Mouse (Mus musculus) ES-Bruce4 (cell line): Measurements from ENCODE around the gene Ucp2. TPM values are rescaled to one million over a fixed set of nuclear protein-coding genes. Genes with fewer than 3 reads are reported as not detected.

ENCODE experiments used
- H3K27ac ChIP-seq: 2 replicates; pipeline ENCODE4 v1.5.1; 2012; ENCODE audit warnings: low read length, inconsistent platforms; ENCODE audit not compliant: insufficient read depth
- H3K27me3 ChIP-seq: 2 replicates; pipeline ENCODE4 v1.6.1; 2012; ENCODE audit warnings: mild to moderate bottlenecking, low read length, inconsistent platforms; ENCODE audit not compliant: control insufficient read depth, poor library complexity, insufficient read depth, severe bottlenecking
- H3K36me3 ChIP-seq: 2 replicates; pipeline ENCODE4 v1.6.1; 2012; ENCODE audit warnings: inconsistent platforms, mild to moderate bottlenecking, low read length, moderate library complexity; ENCODE audit not compliant: control insufficient read depth, poor library complexity, insufficient read depth, severe bottlenecking
- H3K4me1 ChIP-seq: one replicate; pipeline ENCODE4 v1.8.1; 2011; ENCODE audit warnings: low read length; ENCODE audit not compliant: control insufficient read depth, insufficient read depth
- H3K4me3 ChIP-seq: 2 replicates; pipeline ENCODE4 v1.5.1; 2011; ENCODE audit warnings: low read depth, mild to moderate bottlenecking, low read length
- H3K9ac ChIP-seq: 2 replicates; pipeline ENCODE4 v1.6.1; 2012; ENCODE audit warnings: low read depth, mild to moderate bottlenecking, inconsistent platforms; ENCODE audit not compliant: poor library complexity, severe bottlenecking
- H3K9me3 ChIP-seq: replicated peaks from 2 replicates; pipeline ENCODE4 v1.6.1; 2012; ENCODE audit warnings: mild to moderate bottlenecking, low read length, inconsistent platforms; ENCODE audit not compliant: control insufficient read depth, poor library complexity, insufficient read depth, severe bottlenecking
- CTCF ChIP-seq: IDR thresholded peaks from one replicate; pipeline ENCODE4 v1.8.1; 2011; ENCODE audit warnings: low read depth, low read length
- EP300 ChIP-seq: IDR thresholded peaks from 2 replicates; pipeline ENCODE4 v1.6.1; 2011; ENCODE audit warnings: low read depth, low read length; ENCODE audit not compliant: insufficient read depth
- POLR2A ChIP-seq: IDR thresholded peaks from one replicate; pipeline ENCODE4 v1.8.1; 2011; ENCODE audit warnings: low read length; ENCODE audit not compliant: insufficient read depth
- polyA plus RNA-seq: library from polyadenylated mRNA; stranded (reverse); fragments of >200 nt; gene quantifications from 2 replicates; pipeline ENCODE4 v1.2.4, GENCODE M21; 2011; ENCODE audit warnings: low read depth; ENCODE audit not compliant: missing spikeins, insufficient read depth, insufficient read length

Ucp2 gene
- polyA plus RNA-seq, 1 experiment: 162 TPM

DNA sequence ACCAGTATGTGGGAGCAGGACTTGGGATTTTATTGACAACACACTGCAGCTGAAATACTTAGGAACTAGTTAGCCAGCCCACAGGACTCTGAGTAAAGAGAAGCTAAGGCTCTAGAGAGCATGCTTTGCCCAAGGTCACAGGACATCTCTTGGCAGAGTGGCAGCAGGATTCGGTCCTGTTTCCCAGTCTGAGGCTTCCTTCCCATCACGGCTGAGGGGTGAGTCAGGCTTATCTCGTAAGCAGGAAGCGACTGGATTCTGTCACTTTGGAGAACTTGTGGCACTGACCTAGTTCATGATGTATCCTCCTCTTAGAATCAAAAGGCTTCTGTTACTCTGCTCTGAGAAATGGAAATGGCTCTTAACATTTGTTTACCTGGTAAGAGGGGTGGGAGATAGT, 54.5 kb downstream of the Ucp2 start:
- no peak for TF ChIP-seq CTCF
- no peak for TF ChIP-seq EP300
- Histone ChIP-seq H3K9me3 (no peaks in the 10 kb centered on the region), H3K27ac (no peak overlapping the region), H3K9ac (no peak overlapping the region), H3K36me3 (no peaks in the 10 kb centered on the region), H3K4me1 (no peaks in the 10 kb centered on the region), H3K27me3 (no peaks in the 10 kb centered on the region), H3K4me3 (no peak overlapping the region)

DNA sequence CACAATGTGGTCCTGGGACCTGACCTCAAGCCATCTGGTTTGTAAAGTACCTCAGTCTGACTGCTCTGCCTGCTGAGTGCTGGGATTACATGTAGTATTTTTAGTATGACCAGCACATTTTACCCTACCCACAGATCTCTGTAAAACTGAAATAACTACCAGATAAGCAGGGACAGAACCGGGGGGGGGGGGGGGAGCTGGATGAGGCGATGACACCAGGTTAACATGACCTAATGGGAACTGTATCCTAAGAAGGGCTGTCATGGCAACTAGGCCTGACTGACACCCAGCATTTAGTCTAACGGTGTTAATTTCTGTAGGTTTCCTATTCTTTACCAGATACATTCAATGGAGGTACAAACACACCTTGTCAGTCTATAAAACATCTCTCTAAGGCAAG, 56.7 kb downstream of the Ucp2 start:
- H3K36me3 ChIP-seq: no peaks in the 10 kb centered on the region
- H3K27me3 ChIP-seq: no peaks in the 10 kb centered on the region
- H3K4me3 ChIP-seq: no peak overlapping the region
- H3K4me1 ChIP-seq: no peaks in the 10 kb centered on the region
- TF ChIP-seq EP300: no peak
- TF ChIP-seq POLR2A: no peak
- TF ChIP-seq CTCF: no peak
- no peak overlapping the region for H3K27ac ChIP-seq
- H3K9me3 ChIP-seq: no peaks in the 10 kb centered on the region
- no peak overlapping the region for H3K9ac ChIP-seq

GRCm38 (mm10) chr7:100550338-100551007, 57.3 kb downstream of the Ucp2 start:
- TF ChIP-seq CTCF: no peak
- TF ChIP-seq EP300: no peak
- TF ChIP-seq POLR2A: no peak
- Histone ChIP-seq H3K4me1 (no peaks in the 10 kb centered on the region), H3K27ac (no peak overlapping the region), H3K9ac (no peak overlapping the region), H3K27me3 (no peaks in the 10 kb centered on the region), H3K4me3 (no peak overlapping the region), H3K9me3 (no peaks in the 10 kb centered on the region), H3K36me3 (no peaks in the 10 kb centered on the region)

Other genes with a start within 250 kb of the Ucp2 start
- gene P4ha3, start 207.8 kb upstream of the Ucp2 start, polyA plus RNA-seq: 1.2 TPM in 1 of 2 replicates, not detected in the other
- gene C2cd3, start 121.1 kb upstream of the Ucp2 start, polyA plus RNA-seq: 28.9 and 29.7 TPM in 2 replicates
- gene Ppme1, start 121.0 kb upstream of the Ucp2 start, polyA plus RNA-seq: 46.7 and 64.8 TPM in 2 replicates
- not detected in 2 replicates for gene Ucp3, start 20.3 kb upstream of the Ucp2 start, polyA plus RNA-seq
- gene Dnajb13, start 21.6 kb downstream of the Ucp2 start, polyA plus RNA-seq: 0.39 TPM in 1 of 2 replicates, not detected in the other
- gene Coa4, start 43.7 kb downstream of the Ucp2 start, polyA plus RNA-seq: 9.2 and 14.6 TPM in 2 replicates
- 137 and 148 TPM in 2 replicates for gene Rab6a, start 114.1 kb downstream of the Ucp2 start, polyA plus RNA-seq
- gene Mrpl48, start 115.0 kb downstream of the Ucp2 start, polyA plus RNA-seq: 57.4 and 68.8 TPM in 2 replicates
- gene Plekhb1, start 169.1 kb downstream of the Ucp2 start, polyA plus RNA-seq: 3.9 and 4.0 TPM in 2 replicates
- 27.4 and 35.5 TPM in 2 replicates for gene Fam168a, start 213.3 kb downstream of the Ucp2 start, polyA plus RNA-seq